Mouse (Mus musculus) skeletal muscle tissue, postnatal 0 days (tissue): ENCODE results near the gene Eno2. TPM values are rescaled to one million over a fixed set of nuclear protein-coding genes. Genes with fewer than 3 reads are reported as not detected.

ENCODE experiments used
- microRNA counts: library from miRNA; unstranded; fragments of <30 nt; microRNA quantifications from one replicate; lab custom pipeline; 2015
- microRNA-seq, 2 experiments: library from miRNA; unstranded; fragments of <30 nt; microRNA quantifications; one replicate each; pipeline ENCODE4; 2016
- polyA plus RNA-seq: library from polyadenylated mRNA; unstranded; fragments of >200 nt; fragmentation: Nextera tagmentation; extraction: Ambion mirVana; gene quantifications from 2 replicates; pipeline ENCODE4 v1.2.1, GENCODE M21; 2015

Eno2 gene
- polyA plus RNA-seq: 2.5 and 3.6 TPM in 2 replicates

GRCm38 (mm10) chr6:124769101-124769765, at the start of gene Eno2:
Eno2 (minus strand) TSS chr6:124769673.

GRCm38 (mm10) chr6:124813933-124814332, 44.5 kb upstream of the Eno2 start, which contains the start of gene Tpi1:
Tpi1 (minus strand) TSS chr6:124814296.

GRCm38 (mm10) chr6:124808358-124809012, 39.0 kb upstream of the Eno2 start, which contains the start of gene Spsb2:
Spsb2 (plus strand) TSS chr6:124808661.

GRCm38 (mm10) chr6:124779222-124779983, 9.9 kb upstream of the Eno2 start, which contains the start of gene Lrrc23:
Lrrc23 (minus strand) TSS chr6:124779727.

GRCm38 (mm10) chr6:124755831-124756595, 13.5 kb downstream of the Eno2 start, which contains the start of the genes Gm45234 and Atn1:
Gm45234 (minus strand) TSS chr6:124756021.
Atn1 (minus strand) TSS chr6:124756524.

GRCm38 (mm10) chr6:124740888-124741761, 28.3 kb downstream of the Eno2 start, which contains the start of gene Grcc10:
Grcc10 (minus strand) TSS chr6:124741374.

GRCm38 (mm10) chr6:124738511-124739023, 30.9 kb downstream of the Eno2 start, which contains the start of gene Ptpn6:
Ptpn6 (minus strand) TSS chr6:124738714.

GRCm38 (mm10) chr6:124711824-124712782, 57.4 kb downstream of the Eno2 start, which contains the start of the genes Emg1 and Phb2:
Emg1 (minus strand) TSS chr6:124712178.
Phb2 (plus strand) TSS chr6:124712336.

MicroRNAs encoded within 50 kb of the gene (microRNA counts, 519-probe panel; counts per million panel counts)
- microRNA mmu-miR-141 (lab: Ali Mortazavi, UCI) (296 counts per million, percentile 58 among the panel's probes with 10 or more counts), microRNA mmu-miR-200c (lab: Ali Mortazavi, UCI) (296 counts per million, percentile 58 among the panel's probes with 10 or more counts)

Small RNA genes lying within 50 kb of the gene (microRNA-seq; reads per million reads assigned to microRNA genes)
- gene Mir141 (1.9 to 3.3 reads per million in 2 experiments), gene Mir200c (13.3 to 13.8 reads per million in 2 experiments)

Other genes starting within 250 kb of the Eno2 start
- gene C1s1, start 227.3 kb downstream of the Eno2 start, polyA plus RNA-seq: 23.2 and 25.6 TPM in 2 replicates
- gene C1rb, start 199.4 kb downstream of the Eno2 start, polyA plus RNA-seq: not detected in 2 replicates
- gene C1s2, start 133.6 kb downstream of the Eno2 start, polyA plus RNA-seq: 0.12 TPM in 1 of 2 replicates, not detected in the other
- 70.4 and 70.6 TPM in 2 replicates for gene Lpcat3, start 106.6 kb downstream of the Eno2 start, polyA plus RNA-seq
- gene Emg1, start 57.5 kb downstream of the Eno2 start, polyA plus RNA-seq: 114 and 121 TPM in 2 replicates
- gene Phb2, start 57.3 kb downstream of the Eno2 start, polyA plus RNA-seq: 334 and 346 TPM in 2 replicates
- gene Ptpn6, start 31.0 kb downstream of the Eno2 start, polyA plus RNA-seq: 6.7 and 11.0 TPM in 2 replicates
- 290 and 323 TPM in 2 replicates for gene Grcc10, start 28.3 kb downstream of the Eno2 start, polyA plus RNA-seq
- gene Gm45234, start 13.7 kb downstream of the Eno2 start, polyA plus RNA-seq: not detected in 2 replicates
- 6.9 TPM in 2 replicates for gene Atn1, start 13.1 kb downstream of the Eno2 start, polyA plus RNA-seq
- 0.21 TPM in 1 of 2 replicates, not detected in the other for gene Lrrc23, start 10.1 kb upstream of the Eno2 start, polyA plus RNA-seq
- gene Spsb2, start 39.0 kb upstream of the Eno2 start, polyA plus RNA-seq: 18.9 and 21.0 TPM in 2 replicates
- 2,607 and 2,784 TPM in 2 replicates for gene Tpi1, start 44.6 kb upstream of the Eno2 start, polyA plus RNA-seq
- gene Usp5, start 59.8 kb upstream of the Eno2 start, polyA plus RNA-seq: 54.6 and 59.3 TPM in 2 replicates
- gene Cdca3, start 59.9 kb upstream of the Eno2 start, polyA plus RNA-seq: 38.3 and 39.3 TPM in 2 replicates
- 5.0 and 6.0 TPM in 2 replicates for gene Gnb3, start 70.6 kb upstream of the Eno2 start, polyA plus RNA-seq
- 13.6 and 16.0 TPM in 2 replicates for gene P3h3, start 88.1 kb upstream of the Eno2 start, polyA plus RNA-seq
- gene Gpr162, start 94.3 kb upstream of the Eno2 start, polyA plus RNA-seq: 0.35 and 0.68 TPM in 2 replicates
- gene Cd4, start 118.5 kb upstream of the Eno2 start, polyA plus RNA-seq: 0.40 and 0.52 TPM in 2 replicates
- gene Lag3, start 142.0 kb upstream of the Eno2 start, polyA plus RNA-seq: 0.87 and 1.0 TPM in 2 replicates
- gene Ptms, start 150.4 kb upstream of the Eno2 start, polyA plus RNA-seq: 182 and 227 TPM in 2 replicates
- 275 and 312 TPM in 2 replicates for gene Mlf2, start 161.7 kb upstream of the Eno2 start, polyA plus RNA-seq
- 106 and 117 TPM in 2 replicates for gene Cops7a, start 195.9 kb upstream of the Eno2 start, polyA plus RNA-seq
- 0.21 and 0.58 TPM in 2 replicates for gene Pianp, start 227.0 kb upstream of the Eno2 start, polyA plus RNA-seq
- gene Zfp384, start 239.5 kb upstream of the Eno2 start, polyA plus RNA-seq: 5.5 and 7.5 TPM in 2 replicates